Mouse (Mus musculus): Measurements from ENCODE around the gene Nos1ap. TPM values are rescaled to one million over a fixed set of nuclear protein-coding genes. Genes with fewer than 3 reads are reported as not detected.
A peak's percentile ranks its signal among the peaks of the same experiment; 100 is the strongest.

Nos1ap gene
- polyA plus RNA-seq, 1 experiment: 79.8 TPM

- Histone ChIP-seq H3K27me3 (ENCODE audit: control insufficient read depth, insufficient read depth, low read length) (no peaks in the 10 kb centered on the region), H3K4me3 (ENCODE audit: low read depth, low read length) (peak overlapping the region; percentile 91)
- 48% methylated on average over 30 of the region's 30 CpGs for WGBS
Measured at GRCm38 (mm10) chr1:170254893-170255559, 334.6 kb downstream of the Nos1ap start.

More at GRCm38 (mm10) chr1:170254893-170255559, 334.6 kb downstream of the Nos1ap start:
- Histone ChIP-seq H3K27ac (ENCODE audit: insufficient read depth, low read depth, low read length) (no peak overlapping the region), H3K4me1 (ENCODE audit: control insufficient read depth, insufficient read depth, insufficient read length, low read length) (no peaks in the 10 kb centered on the region), H3K36me3 (ENCODE audit: control insufficient read depth, insufficient read depth, low read length) (no peaks in the 10 kb centered on the region)
- TF ChIP-seq POLR2A (IDR thresholded peaks at IDR 0.05; ENCODE audit: low read depth, low read length) (no peak), CTCF (IDR thresholded peaks at IDR 0.05; ENCODE audit: extremely low read depth, insufficient read length, insufficient replicate concordance, low read depth, low read length) (no peak)

Other genes starting within 250 kb of the Nos1ap start
- gene Olfml2b, start 54.7 kb upstream of the Nos1ap start, polyA plus RNA-seq (2012; rRNA removed): 3.2 and 5.0 TPM in 2 replicates